Mouse (Mus musculus) heart, postnatal 0 days (tissue): ENCODE data around the gene Slc9a9. TPM values are rescaled to one million over a fixed set of nuclear protein-coding genes. Genes with fewer than 3 reads are reported as not detected.

Experiments used
- ATAC-seq: fragments of 200-750 bp; cut with Nextera tagmentation; 2 replicates; pipeline ENCODE4 v1.8.0; 2017; ENCODE audit warnings: low read depth, moderate number of reproducible peaks, moderate library complexity; ENCODE audit not compliant: insufficient read depth
- DNase-seq: peaks from one replicate; pipeline ENCODE4 v3.0.0-alpha.2; 2016; ENCODE audit warnings: low spot score
- H3K27ac ChIP-seq: fragments of 300-500 bp; sonication (generic); 2 replicates; pipeline ENCODE4 v1.5.1; 2014; ENCODE audit warnings: low read depth, mild to moderate bottlenecking
- H3K27me3 ChIP-seq: fragments of 300-500 bp; sonication (generic); 2 replicates; pipeline ENCODE4 v1.6.1; 2014; ENCODE audit warnings: low read length, mixed read lengths; ENCODE audit not compliant: control insufficient read depth, insufficient read depth
- H3K36me3 ChIP-seq: fragments of 300-500 bp; sonication (generic); replicated peaks from 2 replicates; pipeline ENCODE4 v1.6.1; 2014; ENCODE audit warnings: low read length, mixed read lengths; ENCODE audit not compliant: control insufficient read depth, insufficient read depth
- H3K4me1 ChIP-seq: fragments of 300-500 bp; sonication (generic); 2 replicates; pipeline ENCODE4 v1.6.1; 2014; ENCODE audit warnings: antibody characterized with exemption; ENCODE audit not compliant: control insufficient read depth, insufficient read depth
- H3K4me2 ChIP-seq: fragments of 300-500 bp; sonication (generic); 2 replicates; pipeline ENCODE4 v1.6.1; 2014; ENCODE audit warnings: low read depth, mild to moderate bottlenecking, low read length, moderate library complexity
- H3K4me3 ChIP-seq: fragments of 300-500 bp; sonication (generic); 2 replicates; pipeline ENCODE4 v1.5.1; 2014; ENCODE audit warnings: low read depth, low read length
- H3K9ac ChIP-seq: fragments of 300-500 bp; sonication (generic); replicated peaks from 2 replicates; pipeline ENCODE4 v1.6.1; 2014; ENCODE audit warnings: low read depth, low read length, mixed read lengths
- H3K9me3 ChIP-seq: fragments of 300-500 bp; sonication (generic); replicated peaks from 2 replicates; pipeline ENCODE4 v1.6.1; 2016; ENCODE audit warnings: low read length; ENCODE audit not compliant: control insufficient read depth
- CTCF ChIP-seq: IDR thresholded peaks from 2 replicates; pipeline ENCODE4 v1.5.1; 2016; ENCODE audit warnings: antibody characterized with exemption, control low read depth, low read depth
- EP300 ChIP-seq: IDR thresholded peaks from 2 replicates; pipeline ENCODE4 v1.6.1; 2016; ENCODE audit warnings: antibody characterized with exemption, low read depth
- WGBS: fragments of 180-500 bp; shearing (Covaris S2); extraction: QIAGEN DNeasy Blood & Tissue Kit; methylation state at CpG from one replicate; pipeline ENCODE4 v1.1.7; 2014; 5-methylcytosine and 5-hydroxymethylcytosine counted together
- polyA plus RNA-seq: library from polyadenylated mRNA; unstranded; fragments of >200 nt; fragmentation: Nextera tagmentation; extraction: Ambion mirVana; gene quantifications from 2 replicates; pipeline ENCODE4 v1.2.1, GENCODE M21; 2015
- total RNA-seq: library from RNA; depleted of rRNA; stranded (reverse); fragments of >200 nt; gene quantifications from 2 replicates; pipeline ENCODE4 v1.2.3, GENCODE M21; 2014; ENCODE audit warnings: low replicate concordance

Gene Slc9a9
- total and polyA plus RNA-seq, 2 experiments from 2014 or later: 1.9 to 7.1 TPM

GRCm38 (mm10) chr9:95189218-95189605 is 519.5 kb downstream of the Slc9a9 start:
- no peak overlapping the region for H3K4me2 ChIP-seq
- H3K36me3 ChIP-seq: no peaks in the 10 kb centered on the region
- H3K27me3 ChIP-seq: no peaks in the 10 kb centered on the region
- no peak overlapping the region for H3K27ac ChIP-seq
- no peaks in the 10 kb centered on the region for H3K9me3 ChIP-seq
- DNase-seq (no peak), ATAC-seq (no peak)
- no peak overlapping the region for H3K4me3 ChIP-seq
- TF ChIP-seq CTCF (no peak), EP300 (no peak)
- H3K9ac ChIP-seq: no peak overlapping the region
- WGBS: 83% methylated on average over 4 of the region's 4 CpGs
- H3K4me1 ChIP-seq: peaks cover 15% of the 10 kb centered on the region

GRCm38 (mm10) chr9:95191442-95191841 is 521.7 kb downstream of the Slc9a9 start:
- no peaks in the 10 kb centered on the region for H3K27me3 ChIP-seq
- H3K27ac ChIP-seq: no peak overlapping the region
- WGBS: 37% methylated on average over 6 of the region's 6 CpGs
- no peak overlapping the region for H3K4me3 ChIP-seq
- ATAC-seq: no peak
- H3K9ac ChIP-seq: no peak overlapping the region
- no peak overlapping the region for H3K4me2 ChIP-seq
- no peak for DNase-seq
- no peaks in the 10 kb centered on the region for H3K9me3 ChIP-seq
- TF ChIP-seq CTCF (no peak), EP300 (no peak)
- no peaks in the 10 kb centered on the region for H3K36me3 ChIP-seq
- H3K4me1 ChIP-seq: peaks cover 20% of the 10 kb centered on the region

- WGBS: 59% methylated on average over 8 of the region's 8 CpGs
- peaks cover 20% of the 10 kb centered on the region for H3K4me1 ChIP-seq
- H3K27ac ChIP-seq: no peak overlapping the region
These were observed 523.3 kb downstream of the Slc9a9 start for GRCm38 (mm10) chr9:95192901-95193532.

GRCm38 (mm10) chr9:95193672-95194071 is 524.0 kb downstream of the Slc9a9 start:
- no peak overlapping the region for H3K9ac ChIP-seq
- H3K27ac ChIP-seq: peak overlapping the region; percentile 27; the same call in 1 of the 2 replicates
- no peak for TF ChIP-seq CTCF
- TF ChIP-seq EP300: no peak
- H3K36me3 ChIP-seq: no peaks in the 10 kb centered on the region
- no peaks in the 10 kb centered on the region for H3K27me3 ChIP-seq
- 37% methylated on average over 3 of the region's 3 CpGs for WGBS
- ATAC-seq (no peak), DNase-seq (no peak)
- H3K4me3 ChIP-seq: no peak overlapping the region
- peaks cover 20% of the 10 kb centered on the region for H3K4me1 ChIP-seq
- no peak overlapping the region for H3K4me2 ChIP-seq
- no peaks in the 10 kb centered on the region for H3K9me3 ChIP-seq

More at GRCm38 (mm10) chr9:95192901-95193532, 523.3 kb downstream of the Slc9a9 start:
- Histone ChIP-seq H3K36me3 (no peaks in the 10 kb centered on the region), H3K9me3 (no peaks in the 10 kb centered on the region), H3K4me2 (no peak overlapping the region), H3K27me3 (no peaks in the 10 kb centered on the region), H3K9ac (no peak overlapping the region), H3K4me3 (no peak overlapping the region)
- no peak for DNase-seq
- no peak for ATAC-seq
- TF ChIP-seq EP300 (no peak), CTCF (no peak)

GRCm38 (mm10) chr9:95194158-95194557 is 524.4 kb downstream of the Slc9a9 start:
- H3K9me3 ChIP-seq: no peaks in the 10 kb centered on the region
- H3K4me1 ChIP-seq: peaks cover 20% of the 10 kb centered on the region
- H3K27me3 ChIP-seq: no peaks in the 10 kb centered on the region
- WGBS: 17% methylated on average over 5 of the region's 5 CpGs
- TF ChIP-seq CTCF (no peak), EP300 (no peak)
- peak overlapping the region; percentile 27; the same call in 1 of the 2 replicates for H3K27ac ChIP-seq
- H3K9ac ChIP-seq: no peak overlapping the region
- ATAC-seq (peak; percentile 72; the same call in 1 of the 2 replicates), DNase-seq (peak; percentile 56)
- no peak overlapping the region for H3K4me2 ChIP-seq
- H3K4me3 ChIP-seq: no peak overlapping the region
- H3K36me3 ChIP-seq: no peaks in the 10 kb centered on the region

GRCm38 (mm10) chr9:95207661-95208060 is 538.0 kb downstream of the Slc9a9 start:
- no peak overlapping the region for H3K4me3 ChIP-seq
- TF ChIP-seq CTCF (no peak), EP300 (no peak)
- 76% methylated on average over 7 of the region's 7 CpGs for WGBS
- no peaks in the 10 kb centered on the region for H3K27me3 ChIP-seq
- no peak overlapping the region for H3K27ac ChIP-seq
- no peaks in the 10 kb centered on the region for H3K9me3 ChIP-seq
- no peaks in the 10 kb centered on the region for H3K36me3 ChIP-seq
- H3K9ac ChIP-seq: no peak overlapping the region
- ATAC-seq (no peak), DNase-seq (no peak)
- no peaks in the 10 kb centered on the region for H3K4me1 ChIP-seq
- H3K4me2 ChIP-seq: no peak overlapping the region
